Mouse (Mus musculus): ENCODE data around the gene Zbtb3.

The Zbtb3 gene

GRCm38 (mm10) chr19:8802130-8802821, at the start of gene Zbtb3:
Gene Zbtb3, plus strand, starts transcription at chr19:8802555.
- DNase-seq: peak; percentile 92 to 93

GRCm38 (mm10) chr19:8755652-8756051, 46.7 kb upstream of the Zbtb3 start:
- no peak for DNase-seq

GRCm38 (mm10) chr19:8756635-8757387, 45.5 kb upstream of the Zbtb3 start, which contains the start of gene Nxf1:
Gene Nxf1, plus strand, starts transcription at chr19:8757073.
- peak; percentile 89 to 94 for DNase-seq

- DNase-seq: no peak
Measured at GRCm38 (mm10) chr19:8757471-8757998, 44.8 kb upstream of the Zbtb3 start.

GRCm38 (mm10) chr19:8758899-8759298, 43.5 kb upstream of the Zbtb3 start:
- DNase-seq: no peak

GRCm38 (mm10) chr19:8760757-8761156, 41.6 kb upstream of the Zbtb3 start:
- DNase-seq: no peak

GRCm38 (mm10) chr19:8763276-8763675, 39.1 kb upstream of the Zbtb3 start:
- DNase-seq: no peak

- no peak for DNase-seq
Measured at GRCm38 (mm10) chr19:8765562-8765961, 36.8 kb upstream of the Zbtb3 start.

- DNase-seq: peak; percentile 82 to 86
Measured at GRCm38 (mm10) chr19:8770567-8771270, 31.6 kb upstream of the Zbtb3 start, which contains the start of gene Tmem223. Gene Tmem223, plus strand, starts transcription at chr19:8770996.

- no peak for DNase-seq
Measured at GRCm38 (mm10) chr19:8772996-8773395, 29.4 kb upstream of the Zbtb3 start.

- DNase-seq: no peak
Measured at GRCm38 (mm10) chr19:8773409-8773808, 28.9 kb upstream of the Zbtb3 start.

- peak; percentile 97 to 98 for DNase-seq
Measured at GRCm38 (mm10) chr19:8774086-8774835, 28.1 kb upstream of the Zbtb3 start, which contains the start of gene Tmem179b. Gene Tmem179b, minus strand, starts transcription at chr19:8774467.

- no peak for DNase-seq
Measured at GRCm38 (mm10) chr19:8774951-8775421, 27.4 kb upstream of the Zbtb3 start.

GRCm38 (mm10) chr19:8786008-8786781, 16.2 kb upstream of the Zbtb3 start, which contains the start of gene Taf6l:
Gene Taf6l, minus strand, starts transcription at chr19:8786417.
- peak; percentile 89 to 91 for DNase-seq

GRCm38 (mm10) chr19:8788521-8788920, 13.8 kb upstream of the Zbtb3 start:
- DNase-seq: peak; percentile 37 to 39

GRCm38 (mm10) chr19:8789171-8789570, 13.2 kb upstream of the Zbtb3 start:
- DNase-seq: no peak

- no peak for DNase-seq
Measured at GRCm38 (mm10) chr19:8790171-8790570, 12.2 kb upstream of the Zbtb3 start.

- DNase-seq: peak; percentile 84 to 89
Measured at GRCm38 (mm10) chr19:8798264-8798946, 4.0 kb upstream of the Zbtb3 start, which contains the start of gene Polr2g. Gene Polr2g, minus strand, starts transcription at chr19:8798577.

GRCm38 (mm10) chr19:8798947-8799315, 3.4 kb upstream of the Zbtb3 start:
- no peak for DNase-seq

GRCm38 (mm10) chr19:8803204-8803780, 937 bp downstream of the Zbtb3 start:
- DNase-seq: no peak
